Mouse (Mus musculus) MEL (cell line): ENCODE measurements around the gene S100a10. TPM values are rescaled to one million over a fixed set of nuclear protein-coding genes. Genes with fewer than 3 reads are reported as not detected.

ENCODE experiments used
- DNase-seq: peaks from one replicate; pipeline ENCODE4 v3.0.0; 2011; ENCODE audit warnings: low read depth, low spot score
- H3K27ac ChIP-seq: 2 replicates; pipeline ENCODE4 v1.5.1; 2012; ENCODE audit warnings: low read depth, mild to moderate bottlenecking, control low read depth, low read length, moderate library complexity; ENCODE audit not compliant: control insufficient read depth
- H3K27me3 ChIP-seq, 2 experiments: fragments of 150-350 bp in 1 of 2; sonication (generic) in 1 of 2; 2 replicates each; pipeline ENCODE4 v1.6.1; 2012; ENCODE audit warnings: low read length in 2 of 2, mild to moderate bottlenecking in 2 of 2, improper control_type of control experiment in 1 of 2, moderate library complexity in 1 of 2; ENCODE audit not compliant: insufficient read depth in 2 of 2, control insufficient read depth in 1 of 2
- H3K36me3 ChIP-seq, 2 experiments: 2 replicates each; pipeline ENCODE4 v1.6.1; 2012 to 2014; ENCODE audit warnings: low read length in 2 of 2, improper control_type of control experiment in 1 of 2, inconsistent platforms in 1 of 2, mild to moderate bottlenecking in 1 of 2; ENCODE audit not compliant: insufficient read depth in 2 of 2, control insufficient read depth in 1 of 2
- H3K4me1 ChIP-seq, 2 experiments: fragments of 150-350 bp in 1 of 2; sonication (generic) in 1 of 2; 2 replicates each; pipeline ENCODE4 v1.6.1; 2012; ENCODE audit warnings: low read length in 2 of 2, improper control_type of control experiment in 1 of 2, mild to moderate bottlenecking in 1 of 2; ENCODE audit not compliant: insufficient read depth in 2 of 2, control insufficient read depth in 1 of 2
- H3K4me3 ChIP-seq, 2 experiments: fragments of 150-350 bp in 1 of 2; sonication (generic) in 1 of 2; 2 replicates each; pipeline ENCODE4 v1.5.1; 2012; ENCODE audit warnings: low read depth in 2 of 2, low read length in 2 of 2, mild to moderate bottlenecking in 2 of 2, moderate library complexity in 2 of 2, control low read depth in 1 of 2, improper control_type of control experiment in 1 of 2; ENCODE audit not compliant: control insufficient read depth in 1 of 2, insufficient read depth in 1 of 2
- H3K79me2 ChIP-seq: 2 replicates; pipeline ENCODE4 v1.6.1; 2012; ENCODE audit warnings: mild to moderate bottlenecking, low read length, moderate library complexity; ENCODE audit not compliant: control insufficient read depth, poor library complexity, insufficient read depth
- H3K9ac ChIP-seq: 2 replicates; pipeline ENCODE4 v1.6.1; 2012; ENCODE audit warnings: low read depth, mild to moderate bottlenecking, control low read depth, low read length, moderate library complexity; ENCODE audit not compliant: control insufficient read depth, poor library complexity, severe bottlenecking
- H3K9me3 ChIP-seq: fragments of 150-350 bp; sonication (generic); replicated peaks from 2 replicates; pipeline ENCODE4 v1.6.1; 2012; ENCODE audit warnings: mild to moderate bottlenecking, low read length, improper control_type of control experiment, moderate library complexity; ENCODE audit not compliant: insufficient read depth
- CTCF ChIP-seq, 3 experiments: IDR thresholded peaks in 2 of 3; conservative IDR thresholded peaks in 1 of 3; 2 replicates each; pipeline ENCODE4 v1.5.1; 2011 to 2012; ENCODE audit warnings: low read length in 3 of 3, low read depth in 2 of 3, mild to moderate bottlenecking in 2 of 3, improper control_type of control experiment in 1 of 3, inconsistent platforms in 1 of 3, mixed read lengths in 1 of 3, moderate library complexity in 1 of 3; ENCODE audit not compliant: control insufficient read depth in 1 of 3, insufficient read depth in 1 of 3, poor library complexity in 1 of 3, severe bottlenecking in 1 of 3
- EP300 ChIP-seq, 2 experiments: IDR thresholded peaks; 2 replicates each; pipeline ENCODE4 v1.6.1; 2011; ENCODE audit warnings: improper control_type of control experiment in 2 of 2, low read length in 2 of 2, low read depth in 1 of 2, mild to moderate bottlenecking in 1 of 2
- ETS1 ChIP-seq: IDR thresholded peaks from 2 replicates; pipeline ENCODE4 v1.6.1; 2012; ENCODE audit warnings: low read depth, mild to moderate bottlenecking, inconsistent platforms, low read length, improper control_type of control experiment, moderate library complexity
- GATA1 ChIP-seq: IDR thresholded peaks from 2 replicates; pipeline ENCODE4 v1.6.1; 2011; ENCODE audit warnings: low read depth, low read length, improper control_type of control experiment
- JUND ChIP-seq: IDR thresholded peaks from 2 replicates; pipeline ENCODE4 v1.6.1; 2011; ENCODE audit warnings: low read depth, mild to moderate bottlenecking, improper control_type of control experiment, low read length
- MAX ChIP-seq: IDR thresholded peaks from 2 replicates; pipeline ENCODE4 v1.6.1; 2011; ENCODE audit warnings: low read length, improper control_type of control experiment
- MXI1 ChIP-seq: IDR thresholded peaks from 2 replicates; pipeline ENCODE4 v1.6.1; 2011; ENCODE audit warnings: mild to moderate bottlenecking, low read depth, low read length, improper control_type of control experiment
- NRF1 ChIP-seq: IDR thresholded peaks from 2 replicates; pipeline ENCODE4 v1.6.1; 2014; ENCODE audit warnings: low read depth, mild to moderate bottlenecking, inconsistent platforms, low read length, improper control_type of control experiment, moderate library complexity; ENCODE audit not compliant: poor library complexity, insufficient read depth, severe bottlenecking
- POLR2AphosphoS5 ChIP-seq: IDR thresholded peaks from 2 replicates; pipeline ENCODE4 v1.6.1; 2012; ENCODE audit warnings: low read depth, borderline replicate concordance, mild to moderate bottlenecking, inconsistent platforms, low read length, moderate library complexity, mixed read lengths
- RAD21 ChIP-seq: IDR thresholded peaks from 2 replicates; pipeline ENCODE4 v1.6.1; 2011; ENCODE audit warnings: mild to moderate bottlenecking, low read depth, low read length, improper control_type of control experiment
- RCOR1 ChIP-seq: IDR thresholded peaks from 2 replicates; pipeline ENCODE4 v1.6.1; 2012; ENCODE audit warnings: low read depth, mild to moderate bottlenecking, inconsistent platforms, low read length, improper control_type of control experiment
- SIN3A ChIP-seq: IDR thresholded peaks from 2 replicates; pipeline ENCODE4 v1.6.1; 2012; ENCODE audit warnings: low read length, improper control_type of control experiment, inconsistent platforms
- TAL1 ChIP-seq: IDR thresholded peaks from 2 replicates; pipeline ENCODE4 v1.6.1; 2012; ENCODE audit warnings: mild to moderate bottlenecking, inconsistent platforms, low read length, moderate library complexity, mixed read lengths
- TBP ChIP-seq: IDR thresholded peaks from 2 replicates; pipeline ENCODE4 v1.8.0; 2011; ENCODE audit warnings: low read depth, low read length, improper control_type of control experiment
- TCF12 ChIP-seq: IDR thresholded peaks from 2 replicates; pipeline ENCODE4 v1.6.1; 2014; ENCODE audit warnings: low read depth, mild to moderate bottlenecking, inconsistent platforms, low read length, improper control_type of control experiment, moderate library complexity
- ZMIZ1 ChIP-seq: IDR thresholded peaks from 2 replicates; pipeline ENCODE4 v1.6.1; 2012; ENCODE audit warnings: low read depth, mild to moderate bottlenecking, inconsistent platforms, low read length, improper control_type of control experiment, moderate library complexity
- polyA plus RNA-seq, 2 experiments: library from polyadenylated mRNA; stranded (reverse) in 1 of 2; unstranded in 1 of 2; fragments of >175 nt in 1 of 2; fragments of >200 nt in 1 of 2; gene quantifications; 2 replicates each; pipeline versions ENCODE4 v1.2.1 to v1.2.4; 2012; ENCODE audit warnings: low replicate concordance in 2 of 2, low read depth in 1 of 2; ENCODE audit not compliant: insufficient read length in 2 of 2, insufficient read depth in 1 of 2, missing spikeins in 1 of 2
- total RNA-seq: library from RNA; depleted of rRNA; stranded (reverse); fragments of 300-350 nt; gene quantifications from 2 replicates; pipeline ENCODE4 v1.2.3, GENCODE M21; 2012

Gene S100a10
- total and polyA plus RNA-seq, 3 experiments, result 81.1 to 92.5 TPM; not detected in 1

GRCm38 (mm10) chr3:93566892-93567291, 12.0 kb downstream of the S100a10 start:
- H3K9ac ChIP-seq, result no peak overlapping the region
- H3K4me1 ChIP-seq, result peaks cover 0 to 7% of the 10 kb centered on the region in 2 experiments; a peak in 3 of 4 replicates
- H3K36me3 ChIP-seq, result peaks cover 0 to 8% of the 10 kb centered on the region in 2 experiments; a peak in 3 of 4 replicates
- H3K9me3 ChIP-seq, result no peaks in the 10 kb centered on the region
- peak; percentile 45 for DNase-seq
- no peak overlapping the region for H3K27ac ChIP-seq
- H3K4me3 ChIP-seq, result no peak overlapping the region
- no peak for TF ChIP-seq RAD21
- no peak for TF ChIP-seq TBP
- no peak for TF ChIP-seq MXI1
- TF ChIP-seq ETS1, result peak; percentile 19; the same call in 1 of the 2 replicates
- no peak for TF ChIP-seq JUND
- TF ChIP-seq NRF1, result no peak
- TF ChIP-seq ZMIZ1, result no peak
- TF ChIP-seq RCOR1, result peak; percentile 11; the same call in 1 of the 2 replicates
- no peak for TF ChIP-seq TCF12
- peak in 1 of 2 experiments; percentile 34; a peak in 1 of 4 replicates for TF ChIP-seq EP300 (IDR thresholded peaks at IDR 0.05; ENCODE audit: low read depth in 1 of 2, low read length in 2 of 2)
- TF ChIP-seq GATA1, result peak; percentile 33; the same call in 1 of the 2 replicates
- 0 out of 2 replicates have a peak, but pooled peaks have one; percentile 39 for TF ChIP-seq SIN3A
- H3K79me2 ChIP-seq, result no peaks in the 10 kb centered on the region
- no peaks in the 10 kb centered on the region for H3K27me3 ChIP-seq

GRCm38 (mm10) chr3:93567721-93568120, 12.8 kb downstream of the S100a10 start:
- no peak for TF ChIP-seq MAX
- no peak for TF ChIP-seq POLR2AphosphoS5
- TF ChIP-seq, all 39 proteins: peak for 0
- Histone ChIP-seq H3K79me2 (no peaks in the 10 kb centered on the region), H3K27me3 (no peaks in the 10 kb centered on the region), H3K9ac (no peak overlapping the region), H3K36me3 (peaks cover 0 to 15% of the 10 kb centered on the region in 2 experiments; a peak in 3 of 4 replicates), H3K4me3 (no peak overlapping the region), H3K9me3 (no peaks in the 10 kb centered on the region), H3K27ac (no peak overlapping the region), H3K4me1 (peaks cover 2 to 14% of the 10 kb centered on the region in 2 experiments)
- no peak for DNase-seq

- no peaks in the 10 kb centered on the region for H3K9me3 ChIP-seq
- TF ChIP-seq CTCF (IDR thresholded peaks at IDR 0.05 in 2 of 3, conservative IDR thresholded peaks at IDR 0.05 in 1 of 3; ENCODE audit: control insufficient read depth in 1 of 3, insufficient read depth in 1 of 3, low read depth in 2 of 3, low read length in 3 of 3, poor library complexity in 1 of 3, severe bottlenecking in 1 of 3) (no peak), JUND (no peak), TCF12 (no peak), TAL1 (no peak)
- no peak overlapping the region for H3K4me3 ChIP-seq
- H3K79me2 ChIP-seq, result no peaks in the 10 kb centered on the region
- H3K27me3 ChIP-seq, result no peaks in the 10 kb centered on the region
- DNase-seq, result no peak
- H3K27ac ChIP-seq, result no peak overlapping the region
- peaks cover 5 to 17% of the 10 kb centered on the region in 2 experiments for H3K4me1 ChIP-seq
- H3K9ac ChIP-seq, result no peak overlapping the region
- H3K36me3 ChIP-seq, result peaks cover 0 to 17% of the 10 kb centered on the region in 2 experiments; a peak in 3 of 4 replicates
Observed at GRCm38 (mm10) chr3:93568428-93569040, 13.7 kb downstream of the S100a10 start.
